Mouse (Mus musculus) layer of hippocampus, adult 18-20 months (tissue): ENCODE data around the gene Magoh. TPM values are rescaled to one million over a fixed set of nuclear protein-coding genes. Genes with fewer than 3 reads are reported as not detected.

Source experiments
- DNase-seq, 2 experiments: peaks; one replicate each; pipeline ENCODE4 v3.0.0; 2022; ENCODE audit warnings: low spot score in 2 of 2
- long read RNA-seq: library from polyadenylated mRNA; stranded (forward); transcript quantifications from one replicate; pipeline ENCODE4 v2.0.0, GENCODE M21; 2021
- total RNA-seq, 2 experiments: library from RNA; stranded (reverse); gene quantifications; 2 replicates each; pipeline ENCODE4 v1.2.3; 2021

The Magoh gene
- total RNA-seq: 10 to 100 TPM; 39.4 to 40.3 TPM
- long read RNA-seq, transcript Magoh-201 (5 exons, 692 nt): major isoform, 7 of 9 reads
- long read RNA-seq, partial matches to known transcripts: 0 of 9 reads
- long read RNA-seq, other reads (novel, unspliced or antisense): 2 of 9 reads

GRCm38 (mm10) chr4:107879254-107880050, at the start of gene Magoh:
Gene Magoh, plus strand, starts transcription at chr4:107879755.
- DNase-seq: peak; percentile 91 to 98

DNA sequence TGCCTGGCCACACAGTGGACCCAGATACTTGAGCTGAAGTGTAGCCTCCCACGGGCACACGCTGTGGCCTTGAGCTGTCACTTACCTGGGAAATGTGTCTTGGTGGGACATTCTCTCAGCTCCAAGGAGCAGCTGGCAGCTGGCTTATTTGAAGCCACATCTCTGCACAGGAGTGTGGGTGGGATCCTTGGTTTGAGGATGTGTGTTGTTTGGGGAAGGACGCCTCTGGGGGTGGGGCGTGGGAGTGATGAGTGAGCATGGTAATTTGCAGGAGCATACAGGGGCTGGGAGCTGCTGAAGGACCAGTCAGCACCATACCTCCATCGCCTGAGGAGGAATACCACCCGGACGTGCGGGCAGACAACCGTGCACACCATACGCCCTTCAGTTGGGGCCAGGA, 49.4 kb upstream of the Magoh start:
- no peak for DNase-seq

- DNase-seq: no peak
Measured at GRCm38 (mm10) chr4:107830821-107831221, 48.7 kb upstream of the Magoh start.

DNA sequence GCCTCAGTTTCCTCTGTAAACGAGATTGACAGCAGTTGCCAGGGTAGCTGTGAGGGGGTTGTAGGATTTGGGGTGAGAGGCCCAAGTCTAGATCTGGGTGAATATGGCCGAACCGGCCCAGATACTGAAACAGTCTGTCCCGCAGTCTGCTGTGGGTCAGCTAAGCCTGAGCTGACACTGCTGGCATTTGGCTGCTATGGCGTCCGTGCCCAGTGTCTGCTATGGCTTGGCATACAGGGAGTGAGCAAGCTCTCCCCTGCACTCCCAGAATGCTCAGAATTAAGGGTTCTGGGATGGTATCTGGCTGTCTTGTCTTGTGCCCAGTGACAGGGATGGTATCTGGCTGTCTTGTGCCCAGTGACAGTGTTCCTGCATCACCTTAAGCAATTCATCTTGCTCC, 47.9 kb upstream of the Magoh start:
- DNase-seq: no peak

DNA sequence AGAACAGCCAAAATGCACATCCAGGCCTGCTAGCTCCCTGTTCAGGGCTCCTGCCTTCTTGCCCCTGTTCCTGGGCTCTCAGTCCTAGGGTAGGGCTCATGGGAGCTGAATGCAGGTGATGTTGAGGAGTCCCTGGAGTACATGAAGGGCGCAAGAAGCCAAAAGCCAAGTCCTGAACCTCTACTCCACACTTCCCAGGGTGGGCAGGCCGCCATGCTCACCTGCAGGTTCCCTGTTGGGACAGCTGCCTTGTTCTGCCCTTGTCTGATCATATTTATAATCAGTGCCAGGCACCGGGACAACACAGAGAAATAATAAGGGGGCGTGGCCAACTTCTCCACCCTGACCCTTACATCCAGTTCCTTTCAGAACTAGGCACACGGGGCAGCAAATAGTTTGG, 46.0 kb upstream of the Magoh start:
- DNase-seq: no peak

DNA sequence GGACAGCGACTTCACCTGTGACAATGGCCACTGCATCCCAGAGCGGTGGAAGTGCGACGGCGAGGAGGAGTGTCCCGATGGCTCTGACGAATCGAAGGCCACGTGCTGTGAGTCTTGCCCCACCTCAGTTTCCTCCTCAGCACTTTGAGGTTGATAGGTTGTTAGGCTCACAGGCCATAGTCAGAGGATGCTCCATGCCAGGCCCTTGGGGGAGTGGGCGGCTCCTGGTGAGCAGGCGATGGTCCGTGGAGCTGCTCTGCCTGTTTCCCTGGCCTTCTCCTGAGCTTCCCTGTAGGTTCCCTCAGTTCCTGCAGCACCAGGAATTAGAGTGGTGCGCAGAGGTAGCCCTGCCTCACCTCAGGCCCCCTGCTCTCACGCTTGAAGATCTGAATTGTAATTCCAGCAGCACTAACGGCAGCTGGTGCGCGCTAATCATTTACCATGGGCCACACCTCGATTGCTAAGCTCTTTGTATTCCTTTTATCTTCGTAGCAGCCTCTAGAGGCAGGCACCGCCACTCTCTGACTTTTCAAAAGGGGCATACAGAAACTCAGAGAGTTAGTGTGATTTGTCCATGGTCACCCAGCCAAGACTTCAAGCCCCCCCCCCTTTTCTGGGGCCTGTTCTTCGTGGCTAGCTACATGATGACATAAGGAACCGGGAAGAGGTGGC, 44.8 kb upstream of the Magoh start:
- no peak for DNase-seq

DNA sequence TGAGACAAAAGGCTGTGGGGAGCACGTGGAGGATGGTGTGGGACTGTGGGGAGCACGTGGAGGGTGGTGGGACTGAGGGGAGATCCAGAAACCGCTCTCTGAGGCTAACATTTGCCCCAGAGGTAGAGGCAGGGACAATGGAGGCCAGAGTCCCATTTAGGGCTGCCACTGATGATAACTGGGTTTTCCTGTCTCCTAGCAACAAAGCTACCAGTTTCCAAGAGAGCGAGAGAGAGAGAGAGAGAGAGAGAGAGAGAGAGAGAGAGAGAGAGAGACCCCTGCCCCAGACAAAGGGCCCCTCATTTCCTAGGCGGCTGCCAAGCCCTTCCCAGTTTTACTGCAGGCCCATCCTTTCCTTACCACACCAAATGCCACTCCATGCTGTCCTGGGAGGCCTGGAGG, 44.0 kb upstream of the Magoh start:
- no peak for DNase-seq

DNA sequence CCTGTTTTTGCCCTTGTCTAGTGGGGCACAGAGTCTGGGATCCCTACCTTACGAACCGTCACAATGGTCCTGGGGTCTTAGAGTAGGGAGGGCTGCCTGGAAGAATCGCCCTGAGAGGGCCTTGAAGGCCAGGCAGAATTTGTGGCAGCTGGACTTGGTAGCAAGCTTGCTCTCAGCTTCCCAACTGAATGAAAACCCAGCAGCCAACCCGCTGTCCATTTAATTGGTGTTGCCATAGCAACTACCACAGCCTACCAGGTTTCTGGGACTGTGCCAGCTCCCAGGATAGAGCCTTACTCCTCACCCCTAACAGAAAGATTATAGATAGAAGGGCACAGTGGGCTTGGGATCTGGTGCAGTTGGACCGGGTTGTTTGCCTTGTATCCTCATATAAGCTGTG, 42.8 kb upstream of the Magoh start:
- peak; percentile 65 to 76 for DNase-seq

DNA sequence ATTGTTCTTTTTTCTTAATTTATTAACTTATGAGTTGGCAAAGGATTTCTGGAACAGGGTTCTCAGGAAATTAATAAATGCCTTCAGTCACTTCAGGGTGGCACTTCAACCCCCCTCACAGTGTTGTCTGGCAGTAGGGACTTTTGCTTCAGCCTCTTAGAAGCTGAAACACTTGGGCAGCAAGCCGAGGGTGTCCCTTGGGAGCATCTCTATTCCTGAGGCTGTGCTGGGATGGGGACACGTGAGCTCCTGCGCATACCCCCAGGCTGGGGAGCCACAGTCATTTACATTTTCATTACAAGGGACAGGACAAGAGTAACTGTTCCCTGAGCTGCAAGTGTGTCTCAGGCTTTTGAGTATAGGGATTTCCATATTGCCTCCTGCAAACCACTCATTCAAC, 41.6 kb upstream of the Magoh start:
- no peak for DNase-seq

DNA sequence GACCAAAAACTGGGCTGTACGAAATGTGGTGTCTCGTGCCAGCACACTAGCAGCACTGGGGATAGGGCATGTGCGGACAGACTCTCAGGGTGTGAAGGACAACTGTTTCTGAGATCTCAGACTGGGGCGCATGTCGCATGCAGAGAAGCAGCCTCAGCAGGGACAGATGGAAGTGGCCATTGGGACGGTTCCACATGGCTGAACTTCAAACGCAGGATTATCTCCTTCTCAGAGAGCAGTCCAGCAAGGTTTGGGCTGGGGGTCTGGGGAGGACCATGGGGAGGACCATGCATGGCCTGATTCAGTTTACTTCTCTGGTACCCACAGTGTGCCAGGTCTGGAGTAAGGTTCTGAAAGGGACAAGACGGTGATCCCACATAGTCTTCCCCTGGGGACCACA, 35.9 kb upstream of the Magoh start:
- DNase-seq: no peak

DNA sequence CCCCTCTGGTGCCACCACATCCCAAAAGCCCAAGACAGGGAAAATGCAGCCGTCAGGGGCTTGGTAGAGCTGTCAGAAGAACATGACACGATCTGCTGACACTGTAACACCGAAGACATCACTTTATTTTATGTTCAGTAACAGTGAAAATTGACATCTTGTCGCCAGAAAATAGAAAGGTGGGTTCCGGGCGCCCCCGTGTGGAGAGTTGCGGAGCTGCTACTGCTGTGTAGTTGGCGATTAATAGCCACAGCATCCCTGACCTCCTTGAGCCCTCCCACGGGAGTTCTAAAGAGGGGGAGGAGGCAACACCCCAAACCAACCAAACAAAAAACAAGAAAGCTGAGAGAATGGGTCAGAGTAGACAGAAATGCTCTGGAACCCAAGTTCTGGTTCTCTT, 34.6 kb upstream of the Magoh start:
- DNase-seq: peak; percentile 59 to 91

- DNase-seq: peak in 1 of 2 experiments; percentile 39
Measured at GRCm38 (mm10) chr4:107846795-107847194, 32.8 kb upstream of the Magoh start.

DNA sequence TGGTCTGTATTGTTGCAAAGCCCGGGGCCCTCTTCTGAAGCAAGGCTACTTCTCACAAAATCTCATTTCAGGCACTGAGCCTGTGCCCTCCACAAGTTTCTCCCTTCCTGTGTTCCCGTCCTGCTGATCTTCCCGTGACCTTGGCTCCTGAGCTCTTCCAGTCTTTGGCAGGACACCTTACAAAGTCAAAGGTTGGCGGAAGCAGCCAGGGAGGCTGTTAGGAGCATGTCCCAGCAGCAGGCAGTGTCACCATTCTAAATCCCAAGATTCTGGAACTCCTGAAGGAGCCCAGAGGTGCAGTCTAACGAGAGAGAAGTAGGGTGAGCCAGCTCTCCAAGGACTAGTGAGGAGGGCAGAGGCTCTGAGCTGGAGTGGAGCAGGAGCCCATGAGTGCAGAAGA, 31.0 kb upstream of the Magoh start:
- DNase-seq: no peak

GRCm38 (mm10) chr4:107849621-107850020, 29.9 kb upstream of the Magoh start:
- no peak for DNase-seq

GRCm38 (mm10) chr4:107850091-107850490, 29.5 kb upstream of the Magoh start:
- DNase-seq: no peak

- DNase-seq: no peak
Measured at GRCm38 (mm10) chr4:107853333-107853732, 26.2 kb upstream of the Magoh start.

DNA sequence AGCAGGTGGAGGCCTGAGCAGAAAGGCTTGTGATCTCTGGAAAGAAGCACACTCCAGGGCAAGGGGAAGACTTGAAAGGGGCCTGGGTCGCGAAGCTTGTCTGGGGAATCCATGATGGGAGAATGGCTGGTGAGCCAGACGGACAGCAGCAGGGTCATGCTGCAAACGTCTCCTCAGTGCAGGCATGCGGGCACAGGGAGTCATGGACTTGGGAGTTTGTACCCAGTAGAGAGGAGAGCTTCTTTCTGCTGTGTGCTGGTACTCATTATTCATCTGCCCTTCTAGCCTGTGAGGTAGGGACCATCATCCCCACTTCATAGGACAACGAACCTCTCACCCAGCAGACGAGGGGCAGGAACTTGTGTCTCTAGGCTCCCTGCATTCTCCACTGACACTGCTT, 25.7 kb upstream of the Magoh start:
- no peak for DNase-seq

GRCm38 (mm10) chr4:107856958-107857686, 22.4 kb upstream of the Magoh start:
- no peak for DNase-seq

GRCm38 (mm10) chr4:107858995-107859394, 20.6 kb upstream of the Magoh start:
- peak in 1 of 2 experiments; percentile 61 for DNase-seq

DNA sequence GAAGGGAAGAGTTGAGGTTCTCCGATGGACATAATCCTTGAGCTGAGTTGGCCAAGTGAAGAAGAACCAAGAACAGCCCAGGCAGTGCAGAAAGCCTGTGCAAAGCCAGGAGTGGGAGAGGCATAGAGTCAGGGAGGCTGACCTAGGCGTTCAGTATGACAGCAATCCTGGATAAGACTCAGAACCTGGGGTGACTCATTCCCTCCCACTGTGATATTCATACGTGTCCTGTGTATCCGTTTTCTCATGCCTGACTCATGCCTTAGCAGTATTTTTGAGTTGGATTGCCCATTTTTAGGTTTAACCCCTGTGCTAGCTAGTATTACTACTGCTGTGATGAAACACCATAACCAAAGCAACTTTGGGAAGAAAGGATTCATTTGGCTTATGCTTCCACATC, 14.7 kb upstream of the Magoh start:
- DNase-seq: no peak

DNA sequence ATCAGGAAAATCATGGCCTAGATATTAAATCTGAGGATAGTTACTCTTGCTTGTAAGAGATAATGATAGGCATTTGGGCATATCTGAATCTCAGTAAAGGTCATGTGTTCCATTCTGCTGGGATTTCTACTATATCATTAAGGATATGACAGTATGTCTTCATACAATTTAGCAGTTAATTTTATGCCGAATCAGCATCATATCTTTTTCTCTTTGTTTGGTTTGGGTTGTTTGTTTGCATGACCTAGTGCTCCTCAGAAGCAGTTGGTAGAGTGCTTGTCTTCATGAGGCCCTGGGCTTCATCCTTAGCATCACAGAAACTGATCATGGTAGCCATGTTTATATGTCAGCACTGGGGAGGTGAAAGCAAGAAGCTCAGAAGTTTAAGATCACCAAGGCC, 2.1 kb downstream of the Magoh start:
- DNase-seq: no peak

DNA sequence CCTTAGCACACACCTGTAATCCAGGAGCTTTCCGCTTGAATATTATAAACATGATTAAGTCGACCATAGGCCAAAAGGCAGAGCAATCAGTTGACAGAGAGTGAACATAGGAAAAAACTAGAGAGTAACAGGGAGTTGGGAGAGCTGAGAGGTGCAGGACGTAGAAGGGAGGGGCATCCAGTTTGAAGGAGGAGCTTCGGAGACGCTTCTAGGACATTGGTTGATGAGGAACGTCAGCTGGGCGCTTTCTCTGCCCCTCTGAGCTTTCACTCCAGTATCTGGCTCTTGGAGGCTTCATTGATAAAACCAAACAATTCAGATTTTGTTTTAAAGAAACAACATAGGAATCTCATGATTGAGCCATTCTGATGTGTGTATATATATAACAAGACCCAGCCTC, 6.8 kb downstream of the Magoh start:
- no peak for DNase-seq
